Mouse (Mus musculus) erythroblast, embryonic 14.5 days (primary cell): ENCODE measurements around the gene Cdc7. TPM values are rescaled to one million over a fixed set of nuclear protein-coding genes. Genes with fewer than 3 reads are reported as not detected.
"Not testable (repeated sequence)": the region's sequence is repeated elsewhere in the genome, so short reads cannot be mapped to it uniquely, and the experiment has no call there.

Experiments used
- H3K27me3 ChIP-seq: 2 replicates; pipeline ENCODE4 v1.6.1; 2012; ENCODE audit warnings: inconsistent platforms; ENCODE audit not compliant: control insufficient read depth
- H3K36me3 ChIP-seq: 2 replicates; pipeline ENCODE4 v1.6.1; 2012; ENCODE audit warnings: mild to moderate bottlenecking, inconsistent platforms; ENCODE audit not compliant: control insufficient read depth
- H3K4me1 ChIP-seq: 2 replicates; pipeline ENCODE4 v1.6.1; 2012; ENCODE audit warnings: inconsistent platforms; ENCODE audit not compliant: control insufficient read depth
- H3K4me3 ChIP-seq: replicated peaks from 2 replicates; pipeline ENCODE3; 2012; ENCODE audit warnings: moderate library complexity, mild to moderate bottlenecking, inconsistent platforms
- H3K9me3 ChIP-seq: 2 replicates; pipeline ENCODE4 v1.6.1; 2012; ENCODE audit warnings: low read length, inconsistent platforms, mixed read lengths; ENCODE audit not compliant: control insufficient read depth
- GATA1 ChIP-seq: IDR thresholded peaks from 2 replicates; pipeline ENCODE4 v1.6.1; 2012; ENCODE audit warnings: low read length, inconsistent platforms, mixed read lengths
- TAL1 ChIP-seq: IDR thresholded peaks from 3 replicates; pipeline ENCODE4 v1.6.1; 2012; ENCODE audit warnings: low read length, inconsistent platforms, mixed read lengths
- polyA plus RNA-seq: library from polyadenylated mRNA; stranded (reverse); fragments of >175 nt; gene quantifications from 2 replicates; pipeline ENCODE4 v1.2.3, GENCODE M21; 2012

Cdc7 gene
- polyA plus RNA-seq, 1 experiment, result 0.84 TPM

- Histone ChIP-seq H3K27me3 (no peaks in the 10 kb centered on the region), H3K4me1 (peaks cover 21% of the 10 kb centered on the region), H3K4me3 (no peak overlapping the region), H3K9me3 (no peaks in the 10 kb centered on the region; the same call in 1 of the 2 replicates), H3K36me3 (peaks cover 2% of the 10 kb centered on the region)
- no peak for TF ChIP-seq TAL1
- no peak for TF ChIP-seq GATA1
These were observed 3.7 kb upstream of the Cdc7 start for GRCm38 (mm10) chr5:106960451-106960850.

DNA sequence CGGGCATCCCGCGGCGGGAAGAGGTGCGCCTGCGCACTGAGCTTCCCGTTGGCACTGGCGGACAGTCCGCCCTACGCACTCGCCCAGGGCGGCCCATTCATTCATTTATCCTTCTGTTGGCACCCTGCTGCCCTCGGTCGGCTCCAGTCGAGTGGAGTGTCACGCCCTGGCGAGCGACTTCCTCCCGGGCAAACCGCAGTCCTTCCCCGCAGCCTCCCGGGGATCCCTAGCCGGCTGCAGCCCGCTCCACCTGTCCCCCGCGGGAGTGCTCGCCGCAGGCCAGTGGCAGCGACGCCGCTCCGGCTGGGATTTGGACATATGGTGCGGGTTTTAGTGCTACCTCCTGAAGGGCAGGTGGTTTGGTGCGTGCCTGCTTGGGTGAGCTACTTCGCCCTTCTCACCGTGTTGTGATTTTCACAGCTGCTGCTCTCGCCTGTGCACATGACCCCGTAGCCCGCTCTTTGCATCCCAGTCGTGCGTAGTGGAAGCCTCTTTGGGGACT is 442 bp downstream of the Cdc7 start:
- Histone ChIP-seq H3K4me1 (peaks cover 29% of the 10 kb centered on the region), H3K27me3 (no peaks in the 10 kb centered on the region), H3K4me3 (peak overlapping the region; percentile 99), H3K36me3 (peaks cover 43% of the 10 kb centered on the region), H3K9me3 (no peaks in the 10 kb centered on the region; the same call in 1 of the 2 replicates)
- TF ChIP-seq TAL1, result no peak

- Histone ChIP-seq H3K36me3 (peaks cover 62% of the 10 kb centered on the region), H3K4me1 (peaks cover 28% of the 10 kb centered on the region), H3K27me3 (no peaks in the 10 kb centered on the region), H3K4me3 (no peak overlapping the region), H3K9me3 (no peaks in the 10 kb centered on the region)
- TF ChIP-seq TAL1 (no peak), GATA1 (no peak)
These were observed 2.3 kb downstream of the Cdc7 start for GRCm38 (mm10) chr5:106966443-106966842.

DNA sequence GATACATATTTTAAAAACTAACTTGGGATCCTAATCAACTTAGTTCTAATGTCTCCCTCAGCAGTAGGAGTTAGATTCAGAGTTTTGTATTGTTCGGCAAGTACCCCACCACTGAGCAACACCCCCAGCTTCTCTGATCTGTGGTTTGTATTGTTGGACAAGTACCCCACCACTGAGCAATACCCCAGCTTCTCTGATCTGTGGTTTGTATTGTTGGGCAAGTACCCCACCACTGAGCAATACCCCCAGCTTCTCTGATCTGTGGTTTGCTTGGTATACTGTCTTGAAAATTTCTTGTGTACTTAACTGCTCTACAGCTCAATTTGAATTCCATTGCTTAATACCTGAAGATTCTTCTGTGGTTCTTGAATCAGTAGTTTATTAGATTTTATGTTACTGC is 3.5 kb downstream of the Cdc7 start:
- no peak for TF ChIP-seq GATA1
- TF ChIP-seq TAL1, result no peak
- Histone ChIP-seq H3K9me3 (no peaks in the 10 kb centered on the region), H3K36me3 (peaks cover 73% of the 10 kb centered on the region), H3K4me3 (no peak overlapping the region), H3K27me3 (no peaks in the 10 kb centered on the region), H3K4me1 (peaks cover 28% of the 10 kb centered on the region)

GRCm38 (mm10) chr5:106973883-106974282 is 9.8 kb downstream of the Cdc7 start:
- Histone ChIP-seq H3K36me3 (peaks cover 99% of the 10 kb centered on the region), H3K4me3 (no peak overlapping the region), H3K9me3 (no peaks in the 10 kb centered on the region), H3K27me3 (no peaks in the 10 kb centered on the region), H3K4me1 (no peaks in the 10 kb centered on the region)
- TF ChIP-seq TAL1 (no peak), GATA1 (no peak)

- no peaks in the 10 kb centered on the region for H3K4me1 ChIP-seq
- H3K36me3 ChIP-seq, result peaks cover 97% of the 10 kb centered on the region
- no peaks in the 10 kb centered on the region for H3K9me3 ChIP-seq
- no peak overlapping the region for H3K4me3 ChIP-seq
- no peaks in the 10 kb centered on the region for H3K27me3 ChIP-seq
- no peak for TF ChIP-seq GATA1
- TF ChIP-seq TAL1, result no peak
These were observed 15.0 kb downstream of the Cdc7 start for GRCm38 (mm10) chr5:106979156-106979555.

DNA sequence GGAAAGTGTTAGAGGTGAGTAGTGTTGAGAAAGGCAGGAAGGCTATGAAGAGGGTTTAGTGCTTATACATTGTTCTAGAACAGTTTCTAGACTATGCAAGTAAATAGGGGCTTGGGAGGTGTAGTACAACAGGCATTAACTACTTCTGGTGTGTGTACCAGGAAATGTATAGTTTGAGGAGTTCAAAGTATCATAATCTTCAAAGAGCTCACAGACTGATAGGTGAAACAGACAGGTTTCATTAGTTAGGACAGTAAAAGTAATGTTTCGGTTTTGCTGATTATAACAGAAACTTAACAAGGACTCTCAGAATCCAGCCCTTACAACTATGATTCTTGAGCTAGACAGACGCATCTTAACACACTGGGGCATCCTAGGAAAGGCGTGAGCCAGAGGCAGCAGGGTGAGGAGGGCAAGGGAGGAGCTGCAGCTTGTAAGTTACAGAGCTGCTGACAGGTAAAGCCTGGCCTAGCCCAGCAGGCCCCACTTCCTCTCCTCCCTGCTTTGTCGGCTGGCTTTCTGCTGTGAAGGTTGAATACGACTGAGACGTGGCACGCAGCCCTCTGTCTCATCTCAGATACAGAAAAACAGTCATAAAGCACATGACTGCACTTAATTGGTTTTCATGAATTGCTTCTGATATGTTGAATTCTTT is 18.3 kb downstream of the Cdc7 start:
- TF ChIP-seq GATA1, result no peak
- no peak for TF ChIP-seq TAL1
- H3K4me3 ChIP-seq, result no peak overlapping the region
- no peaks in the 10 kb centered on the region for H3K27me3 ChIP-seq
- H3K9me3 ChIP-seq, result no peaks in the 10 kb centered on the region
- no peaks in the 10 kb centered on the region for H3K4me1 ChIP-seq
- peaks cover 96% of the 10 kb centered on the region for H3K36me3 ChIP-seq

- not testable (repeated sequence) for H3K9me3 ChIP-seq, H3K27me3 ChIP-seq, H3K4me3 ChIP-seq, H3K4me1 ChIP-seq
- H3K36me3 ChIP-seq, result peaks cover 71% of the 10 kb centered on the region
These were observed 20.8 kb downstream of the Cdc7 start for GRCm38 (mm10) chr5:106984934-106985333.

- no peak for TF ChIP-seq TAL1
- TF ChIP-seq GATA1, result no peak
- Histone ChIP-seq H3K4me1 (peaks cover 2% of the 10 kb centered on the region; the same call in 1 of the 2 replicates), H3K36me3 (peaks cover 65% of the 10 kb centered on the region)
These were observed 21.5 kb downstream of the Cdc7 start for GRCm38 (mm10) chr5:106985594-106985993.

GRCm38 (mm10) chr5:106989181-106989580 is 25.1 kb downstream of the Cdc7 start:
- Histone ChIP-seq H3K36me3 (peaks cover 30% of the 10 kb centered on the region), H3K9me3 (no peaks in the 10 kb centered on the region), H3K27me3 (no peaks in the 10 kb centered on the region), H3K4me1 (peaks cover 8% of the 10 kb centered on the region), H3K4me3 (no peak overlapping the region)
- no peak for TF ChIP-seq TAL1
- no peak for TF ChIP-seq GATA1

More at GRCm38 (mm10) chr5:106985594-106985993, 21.5 kb downstream of the Cdc7 start:
- Histone ChIP-seq H3K9me3 (no peaks in the 10 kb centered on the region), H3K27me3 (no peaks in the 10 kb centered on the region), H3K4me3 (no peak overlapping the region)
